Mouse (Mus musculus) activated CD4-positive, CD25-positive, alpha-beta regulatory T cell, adult 4 months (primary cell): Measurements from ENCODE around the gene Bdh1. TPM values are rescaled to one million over a fixed set of nuclear protein-coding genes. Genes with fewer than 3 reads are reported as not detected.
"Not testable (repeated sequence)": the region's sequence is repeated elsewhere in the genome, so short reads cannot be mapped to it uniquely, and the experiment has no call there.

Experiments
- ATAC-seq: one replicate; pipeline ENCODE4 v1.8.0; 2017
- polyA plus RNA-seq, 2 experiments: library from polyadenylated mRNA; unstranded; fragments of 100-300 nt; shearing (Covaris generic); gene quantifications; one replicate each; pipeline ENCODE4 v1.2.1; 2017

Bdh1 gene
- polyA plus RNA-seq, 2 experiments from 2014 or later, result 20.5 to 20.7 TPM

DNA sequence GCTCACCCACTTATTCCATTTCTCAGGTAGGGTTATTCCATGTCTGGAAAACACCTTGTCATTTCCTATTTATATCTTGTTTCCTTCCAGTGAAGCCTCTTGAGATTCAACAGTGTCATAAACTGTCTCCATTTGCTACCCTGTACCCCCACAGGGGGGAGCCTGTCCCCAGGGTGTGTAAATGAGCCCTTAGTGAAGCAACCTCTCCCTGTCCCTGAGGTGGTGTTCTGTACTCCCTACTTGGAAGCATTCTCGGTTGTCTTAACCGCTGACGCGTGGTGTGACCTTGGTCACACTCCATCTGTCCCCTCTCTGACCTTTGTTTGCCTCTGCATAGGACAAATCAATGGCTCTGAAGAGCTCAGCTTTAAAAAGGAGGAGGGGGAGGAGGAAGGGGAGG is 43.5 kb downstream of the Bdh1 start:
- ATAC-seq, result no peak

DNA sequence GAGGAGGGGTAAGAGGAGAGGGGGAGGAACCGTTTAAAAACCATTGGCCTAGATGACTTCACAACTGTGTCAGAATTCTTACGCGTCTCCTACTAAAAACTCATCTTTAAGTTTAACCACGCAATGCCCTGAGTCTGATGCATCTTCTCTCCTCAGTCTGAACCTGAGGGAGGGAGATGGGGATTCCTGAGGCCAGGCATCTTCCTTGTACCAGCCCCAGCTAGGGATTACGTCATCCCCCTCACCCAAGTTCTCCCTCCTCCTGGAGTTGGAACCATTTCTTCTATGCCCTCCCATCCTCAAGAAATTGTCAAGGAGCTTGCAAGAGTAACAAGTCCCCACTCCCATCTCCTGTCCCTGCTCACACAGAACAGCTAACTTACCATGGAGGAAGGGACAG is 44.0 kb downstream of the Bdh1 start:
- no peak for ATAC-seq

DNA sequence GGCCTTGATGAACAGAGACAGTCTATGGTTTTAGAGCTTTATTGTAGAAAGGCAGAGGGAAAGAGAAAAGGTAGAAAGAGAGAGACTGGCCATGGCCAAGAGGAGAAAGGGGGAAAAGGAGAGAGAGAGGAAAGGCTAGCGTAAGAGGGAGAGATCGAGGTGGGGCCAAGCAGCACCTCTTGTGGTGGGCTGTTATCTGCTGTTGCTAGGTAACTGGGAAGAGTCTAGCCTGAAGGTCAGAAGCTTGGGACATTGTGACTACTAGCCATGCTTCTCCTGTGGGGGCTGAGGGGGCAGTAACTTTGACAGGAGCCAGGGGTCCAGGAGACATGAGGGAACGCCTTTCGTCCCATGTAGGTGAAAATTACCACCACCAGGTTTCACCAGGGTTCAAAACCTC is 48.7 kb downstream of the Bdh1 start:
- not testable (repeated sequence) for ATAC-seq

DNA sequence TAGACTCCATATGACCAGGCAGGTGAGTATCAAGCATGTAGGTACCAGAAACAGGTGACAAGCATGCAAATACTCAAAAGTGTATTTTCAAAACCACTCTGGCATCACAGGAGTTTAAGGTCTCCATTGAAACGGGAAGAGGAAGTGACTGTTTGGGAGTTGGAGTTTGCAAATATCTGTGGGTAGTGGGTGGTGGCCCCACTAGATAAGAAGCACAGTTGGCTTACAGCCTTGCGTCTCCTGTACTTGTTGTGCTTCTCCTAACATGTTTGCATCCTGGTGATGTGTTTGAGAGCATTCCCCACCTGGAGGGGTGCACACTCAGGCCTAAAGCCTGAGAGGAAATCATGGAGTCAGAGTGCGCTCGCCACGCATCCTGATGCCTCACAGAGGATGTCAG is 49.9 kb downstream of the Bdh1 start:
- ATAC-seq, result no peak

DNA sequence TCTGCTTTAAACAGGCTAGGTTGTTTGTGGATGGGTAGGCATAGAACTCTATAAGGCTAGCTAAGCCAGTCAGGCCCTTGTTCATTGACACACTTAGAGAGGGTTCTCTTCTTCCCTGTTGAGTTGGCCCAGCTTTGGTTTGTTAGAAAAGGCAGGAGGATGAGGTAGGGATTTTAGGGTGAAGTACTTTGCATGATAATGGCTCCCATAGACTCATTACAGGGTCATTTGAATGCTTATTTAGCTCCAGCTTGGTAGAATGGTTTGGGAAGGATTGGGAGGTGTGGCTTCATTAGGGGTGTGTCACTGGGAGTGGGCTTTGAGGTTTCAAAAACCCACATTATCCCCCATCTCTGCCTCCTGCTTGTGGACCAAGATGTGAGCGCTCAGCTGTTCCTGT is 51.1 kb downstream of the Bdh1 start:
- no peak for ATAC-seq

DNA sequence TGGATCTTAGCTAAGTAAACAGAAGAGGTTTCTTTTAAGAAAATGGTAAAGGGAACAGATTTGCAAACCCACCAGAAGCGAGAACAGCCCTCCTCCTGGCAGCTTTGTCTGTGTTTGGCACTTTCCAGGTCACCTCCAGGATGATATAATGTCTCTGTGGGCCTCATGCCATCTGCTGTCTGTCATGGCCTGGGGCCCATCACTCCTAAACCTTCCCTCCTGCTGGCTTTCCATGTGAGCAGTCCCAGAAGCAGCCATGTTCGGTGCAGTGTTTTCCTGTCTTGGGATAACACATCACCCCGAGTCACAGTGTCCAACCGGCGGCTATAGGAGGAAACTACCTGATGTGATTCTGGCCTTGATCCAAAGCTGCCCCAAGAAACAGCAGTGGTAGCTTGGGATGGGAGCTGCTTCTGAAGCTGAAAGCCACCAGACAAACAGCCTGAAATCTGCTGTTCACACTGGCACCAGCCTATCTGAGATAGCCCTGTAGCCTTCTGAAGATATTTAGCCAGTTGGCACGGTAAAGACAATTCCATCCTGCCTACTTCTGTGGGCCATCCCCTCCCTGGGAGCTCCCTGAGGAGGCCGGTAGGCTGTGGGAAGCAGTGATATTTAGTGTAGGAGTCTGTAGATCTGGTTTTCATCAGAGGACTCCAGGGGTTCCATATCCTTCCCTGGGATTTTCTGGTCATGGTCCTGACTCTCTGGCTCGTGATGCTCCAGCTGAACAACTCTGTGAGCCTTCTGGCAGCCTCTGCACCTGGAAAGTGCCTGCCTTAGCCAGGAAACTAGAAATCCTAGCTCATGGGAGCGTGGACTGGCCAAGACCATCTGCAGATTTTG is 53.3 kb downstream of the Bdh1 start:
- no peak for ATAC-seq

DNA sequence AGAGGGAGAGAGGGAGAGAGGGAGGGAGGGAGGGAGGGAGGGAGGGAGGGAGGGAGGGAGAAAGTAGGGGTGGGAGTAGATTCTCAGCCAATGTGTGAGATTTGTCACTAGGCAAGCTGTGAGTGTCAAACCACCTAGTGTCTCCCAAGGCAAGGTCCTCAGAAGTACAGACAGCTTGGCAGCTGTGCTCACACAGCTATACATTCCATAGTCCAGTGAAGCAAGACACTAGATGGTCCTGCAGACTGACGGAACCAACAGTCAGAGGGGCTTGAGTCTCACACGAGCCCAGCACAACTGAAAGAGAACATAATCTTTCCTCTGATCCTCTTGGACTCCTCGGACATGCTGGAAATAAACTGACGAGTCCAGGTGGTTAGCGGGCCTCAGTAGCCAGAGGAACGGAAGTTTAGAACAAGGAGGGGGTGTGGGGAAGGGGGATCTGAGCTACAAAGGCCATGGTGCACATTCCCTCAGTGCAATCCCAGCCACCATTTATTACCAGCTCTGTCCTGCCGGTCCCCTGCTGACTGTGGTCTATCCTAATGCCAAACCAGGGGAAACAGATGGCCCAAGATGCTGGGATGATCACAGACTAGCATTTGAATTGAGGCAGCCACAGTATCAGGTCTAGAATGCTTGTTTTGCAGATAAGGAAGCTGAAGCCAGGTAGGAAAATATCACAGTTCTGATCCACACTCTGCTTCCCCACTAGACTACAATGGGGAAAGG is 55.0 kb downstream of the Bdh1 start:
- no peak for ATAC-seq

DNA sequence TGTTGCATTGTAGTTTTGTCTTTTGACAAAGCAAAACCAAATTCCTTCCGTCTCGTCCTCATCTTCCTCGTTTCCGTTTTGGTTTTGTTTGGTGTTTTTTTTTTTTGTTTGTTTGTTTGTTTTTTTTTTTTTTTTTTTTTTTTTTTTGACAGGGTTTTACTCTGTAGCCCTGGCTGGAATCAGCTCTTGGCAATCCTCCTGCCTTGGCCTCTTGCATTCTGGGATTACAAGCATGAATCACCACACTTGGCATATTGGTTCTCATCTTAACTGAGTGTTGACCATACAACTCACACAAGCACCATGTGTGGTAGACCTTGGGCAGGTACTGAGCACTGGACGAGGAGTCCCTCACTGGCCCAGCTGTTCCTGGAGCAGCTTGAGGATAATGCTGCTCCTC is 63.3 kb downstream of the Bdh1 start:
- ATAC-seq, result no peak

DNA sequence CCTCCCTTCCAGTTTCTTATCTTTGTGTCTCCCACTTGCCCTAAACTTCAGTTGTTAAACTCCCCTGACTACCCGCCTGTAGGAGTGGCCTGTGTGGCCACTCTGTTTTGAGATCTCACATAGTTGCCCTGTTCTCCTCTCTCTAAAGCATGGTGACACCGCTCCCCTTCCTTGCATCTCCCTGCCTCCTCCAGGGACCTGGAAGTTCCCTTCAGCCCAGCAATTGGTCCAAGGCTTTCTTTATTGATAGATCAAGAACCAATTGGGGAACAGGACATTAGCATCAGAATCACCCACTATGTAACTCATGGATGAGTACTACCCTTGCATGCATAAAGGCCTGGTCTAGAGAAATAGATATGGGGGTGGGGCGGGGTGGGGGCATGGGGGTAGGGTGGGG is 65.2 kb downstream of the Bdh1 start:
- ATAC-seq, result no peak

DNA sequence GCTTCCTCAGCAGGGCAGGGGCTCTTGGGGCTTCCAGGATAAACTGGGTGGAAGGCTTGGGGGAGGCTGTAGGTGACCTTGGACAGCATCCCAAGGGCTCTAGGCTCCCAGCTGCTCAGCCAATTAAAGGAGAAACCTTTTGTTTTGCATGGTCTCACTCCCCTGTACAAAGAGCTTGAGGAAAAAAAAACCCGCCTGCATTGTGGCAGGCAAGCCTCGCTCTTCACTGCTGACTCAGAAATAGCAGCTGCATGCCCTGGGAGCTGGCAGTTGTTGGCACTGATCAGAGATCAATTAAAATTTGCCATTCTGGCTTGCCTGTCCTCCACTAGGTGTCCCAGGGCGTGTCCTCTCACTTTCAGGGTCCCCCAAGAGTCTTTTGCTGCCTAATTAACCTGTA is 67.0 kb downstream of the Bdh1 start:
- no peak for ATAC-seq

DNA sequence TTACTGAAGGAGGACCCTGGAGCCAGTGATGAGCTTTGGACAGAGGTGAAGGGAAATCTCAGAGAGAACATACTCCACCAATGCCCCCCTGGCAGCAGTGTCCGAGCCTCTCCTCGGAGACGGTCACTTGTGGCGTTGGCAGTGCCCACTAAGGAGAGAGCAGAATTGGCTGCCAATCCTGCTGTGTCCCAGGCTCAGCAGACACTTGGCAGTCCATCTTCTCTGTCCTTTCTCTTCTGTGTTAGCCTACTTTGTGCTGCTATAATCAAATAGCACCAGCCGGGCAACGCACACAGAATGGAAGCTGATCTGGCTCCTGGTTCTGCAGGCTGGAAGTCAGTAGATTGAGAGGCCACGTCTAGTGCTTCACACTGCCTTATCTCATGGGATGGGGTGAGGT is 68.9 kb downstream of the Bdh1 start:
- no peak for ATAC-seq

DNA sequence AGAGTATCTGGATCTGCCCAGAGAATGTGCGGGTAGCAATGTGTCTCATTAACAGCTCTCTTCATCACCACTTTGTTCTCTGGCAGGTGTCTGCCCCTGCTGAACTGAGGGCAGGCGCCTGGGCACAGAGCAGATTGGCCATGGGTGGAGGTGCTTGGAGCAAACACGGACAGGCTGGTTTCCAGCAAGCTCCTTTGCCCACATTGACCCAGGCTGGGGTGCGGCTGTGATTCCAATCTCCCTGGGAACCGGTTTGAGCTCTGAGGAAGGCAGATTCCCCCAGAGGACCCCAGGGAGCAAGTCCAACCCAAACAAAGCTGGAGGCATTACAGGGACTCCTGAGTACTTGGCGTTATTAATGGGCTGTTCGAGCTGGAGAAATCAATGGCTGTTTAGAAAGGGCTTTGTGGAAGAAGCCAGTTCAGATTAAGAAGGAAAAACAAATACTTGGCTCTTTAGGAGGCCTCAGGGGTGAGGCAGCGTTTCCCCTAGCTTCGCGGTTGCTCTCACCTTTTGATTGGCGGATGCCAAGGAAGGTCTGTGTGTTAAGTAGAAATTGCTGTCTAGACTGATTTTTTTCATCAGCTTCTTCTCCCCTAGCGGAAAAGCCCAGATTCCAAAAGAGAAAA is 71.0 kb downstream of the Bdh1 start:
- no peak for ATAC-seq

DNA sequence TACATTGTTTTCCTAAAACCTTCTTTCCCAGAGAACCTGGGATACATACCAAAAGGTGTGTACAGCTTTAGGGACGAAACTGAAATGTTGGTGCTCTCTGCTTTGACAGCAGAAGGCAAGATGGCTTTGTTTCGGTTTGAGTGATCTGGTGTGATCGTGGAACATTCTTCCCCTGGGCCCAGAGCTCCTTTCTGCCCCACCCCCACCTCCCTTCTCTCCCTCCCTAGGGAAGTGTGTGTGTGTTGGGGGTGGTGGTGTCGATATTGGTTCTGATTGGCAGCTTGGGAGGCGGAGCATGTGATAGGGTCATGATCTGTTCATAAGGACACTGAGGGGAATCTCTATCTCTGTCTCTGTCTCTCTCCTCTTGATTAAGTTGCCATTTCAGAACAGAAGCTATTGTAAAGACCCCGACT is 71.5 kb downstream of the Bdh1 start:
- no peak for ATAC-seq

DNA sequence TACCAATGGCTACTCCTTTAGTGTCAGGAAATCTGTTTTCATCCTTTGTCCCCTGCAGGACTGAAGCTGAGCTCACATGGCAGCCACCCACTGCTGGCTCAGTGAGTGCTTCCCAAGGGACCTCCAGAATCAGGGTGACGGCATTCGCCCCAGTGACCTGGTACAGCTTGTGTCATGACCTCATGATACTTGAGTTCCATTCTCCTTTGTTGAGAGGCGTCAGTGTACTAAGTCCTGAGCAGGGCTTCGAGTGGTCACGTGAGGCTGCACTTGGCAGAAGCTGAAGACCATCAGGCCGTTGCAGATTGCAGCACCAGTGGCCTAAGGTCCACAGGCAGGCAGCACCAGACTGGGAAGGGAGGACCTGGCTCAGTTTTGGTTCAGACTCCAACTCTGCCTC is 71.9 kb downstream of the Bdh1 start:
- no peak for ATAC-seq

DNA sequence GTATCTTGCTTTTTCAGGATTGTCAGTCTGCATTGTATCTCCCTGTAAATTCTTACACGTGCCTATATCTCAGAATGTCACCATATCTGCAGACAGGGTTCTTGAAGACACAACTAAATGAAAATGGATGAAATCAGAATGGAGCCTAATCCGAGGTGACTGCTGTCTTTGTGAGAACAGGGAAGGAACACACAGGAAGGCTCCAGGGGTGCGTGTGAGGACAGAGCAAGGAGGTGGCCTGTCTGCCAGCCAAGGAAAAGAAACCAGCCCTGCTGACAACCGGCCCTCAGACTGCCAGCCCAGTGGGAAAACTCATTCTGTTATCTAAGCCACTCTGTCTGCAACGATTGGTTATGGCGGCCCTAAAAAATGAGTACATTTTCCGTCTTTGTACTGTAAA is 73.3 kb downstream of the Bdh1 start:
- ATAC-seq, result no peak

DNA sequence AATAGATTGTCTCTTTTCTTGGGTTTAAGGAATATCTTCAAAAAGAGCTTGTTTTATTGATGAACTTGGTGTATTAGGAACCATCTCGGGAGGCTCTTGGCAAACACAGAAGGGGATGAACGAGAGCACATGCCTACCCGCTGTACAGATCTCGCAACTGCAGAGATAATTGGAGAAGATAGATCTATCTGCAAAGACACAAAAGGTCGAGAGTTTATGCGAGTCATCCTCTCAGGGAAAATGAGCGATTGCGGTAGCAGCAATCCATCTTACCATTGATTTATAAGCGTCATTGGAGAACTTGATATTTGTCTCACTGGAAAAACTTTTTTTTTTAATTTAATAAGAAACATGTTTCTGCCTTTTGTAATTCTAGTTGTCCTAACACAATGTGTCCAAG is 73.7 kb downstream of the Bdh1 start:
- ATAC-seq, result no peak

DNA sequence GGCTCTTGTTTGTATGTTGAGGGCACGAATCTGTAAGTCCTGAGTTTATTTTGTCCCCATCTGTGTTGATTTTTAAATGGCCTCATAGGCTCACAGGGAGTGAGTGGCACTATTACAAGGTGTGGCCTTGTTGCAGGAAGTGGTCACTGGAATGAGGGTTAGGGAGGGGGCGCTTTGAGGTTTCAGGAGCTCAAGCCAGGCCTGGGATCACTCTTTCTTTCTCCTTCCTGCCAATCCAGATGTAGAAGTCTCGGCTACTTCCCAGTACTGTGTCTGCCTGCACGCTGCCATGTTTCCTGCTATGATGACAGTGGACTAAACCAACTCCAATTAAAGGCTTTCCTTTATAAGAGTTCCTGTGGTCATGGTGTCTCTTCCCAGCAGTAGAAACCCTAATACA is 76.3 kb downstream of the Bdh1 start:
- ATAC-seq, result no peak

DNA sequence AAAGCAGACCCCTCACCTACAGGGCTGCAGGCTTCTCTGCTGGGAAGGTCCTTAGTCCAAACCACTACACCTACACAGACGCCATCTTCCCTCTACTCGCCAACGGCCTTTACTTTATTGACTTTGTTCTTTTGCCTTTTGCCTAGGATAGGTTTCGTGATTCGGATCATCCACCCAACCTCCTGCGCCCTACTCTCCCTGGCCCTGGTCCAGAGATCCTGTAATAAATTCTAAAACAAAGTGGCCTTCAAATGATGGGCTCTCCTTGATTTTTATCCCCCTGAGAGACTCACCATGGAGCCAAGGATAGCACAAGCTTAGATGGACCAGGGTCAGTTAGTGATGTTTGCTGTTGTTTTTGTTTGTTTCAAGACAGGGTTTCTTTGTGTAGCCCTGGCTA is 76.9 kb downstream of the Bdh1 start:
- ATAC-seq, result no peak

DNA sequence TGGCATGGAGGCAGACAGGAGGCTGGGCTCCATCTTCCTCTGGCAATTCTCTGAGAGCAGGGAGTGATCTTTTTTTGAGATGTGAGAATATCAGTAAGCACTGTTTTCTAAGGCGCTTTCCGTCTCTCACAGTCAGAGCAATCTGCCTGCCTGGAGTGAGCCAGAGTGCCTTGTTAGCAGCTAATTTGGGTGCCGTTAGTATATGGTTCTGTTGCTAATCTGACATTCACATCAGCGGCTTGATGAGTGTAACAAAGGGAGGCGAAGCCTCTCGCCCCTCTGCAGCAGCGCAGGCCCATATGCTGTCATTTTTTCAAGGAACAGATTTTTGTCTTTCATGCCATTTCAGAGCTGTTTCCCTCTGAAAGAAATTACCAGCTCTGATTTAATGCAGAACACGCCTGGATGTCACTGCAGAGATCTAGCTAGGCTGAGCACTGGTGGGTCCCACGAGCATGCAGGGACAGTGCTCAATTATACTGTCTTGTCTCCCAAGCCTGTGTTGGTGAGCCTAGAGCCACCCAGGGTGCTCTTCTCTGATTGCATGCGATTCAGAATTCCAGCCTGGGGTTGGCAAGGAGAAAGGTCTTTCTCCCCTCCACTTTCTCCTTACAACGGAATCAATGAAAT is 77.7 kb downstream of the Bdh1 start:
- ATAC-seq, result no peak

DNA sequence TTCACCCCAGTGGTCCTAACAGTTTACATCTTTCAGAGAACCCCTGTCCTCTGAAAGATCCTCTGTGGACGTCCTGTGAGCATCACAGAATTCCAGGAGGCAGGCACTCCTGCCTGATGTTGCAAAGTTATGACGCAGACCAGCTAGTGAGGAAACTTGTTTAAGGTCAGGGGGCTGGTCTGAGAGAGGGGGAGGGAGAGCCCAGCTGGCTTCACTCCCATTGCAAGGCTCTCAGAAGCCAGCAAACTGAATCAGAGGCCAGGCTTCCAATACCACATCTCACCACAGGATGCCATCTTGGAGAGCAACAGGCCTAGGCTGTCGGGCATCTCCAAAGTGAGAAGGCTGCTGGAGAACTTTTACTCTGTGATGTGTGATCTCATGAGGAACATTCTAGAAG is 78.5 kb downstream of the Bdh1 start:
- ATAC-seq, result no peak

DNA sequence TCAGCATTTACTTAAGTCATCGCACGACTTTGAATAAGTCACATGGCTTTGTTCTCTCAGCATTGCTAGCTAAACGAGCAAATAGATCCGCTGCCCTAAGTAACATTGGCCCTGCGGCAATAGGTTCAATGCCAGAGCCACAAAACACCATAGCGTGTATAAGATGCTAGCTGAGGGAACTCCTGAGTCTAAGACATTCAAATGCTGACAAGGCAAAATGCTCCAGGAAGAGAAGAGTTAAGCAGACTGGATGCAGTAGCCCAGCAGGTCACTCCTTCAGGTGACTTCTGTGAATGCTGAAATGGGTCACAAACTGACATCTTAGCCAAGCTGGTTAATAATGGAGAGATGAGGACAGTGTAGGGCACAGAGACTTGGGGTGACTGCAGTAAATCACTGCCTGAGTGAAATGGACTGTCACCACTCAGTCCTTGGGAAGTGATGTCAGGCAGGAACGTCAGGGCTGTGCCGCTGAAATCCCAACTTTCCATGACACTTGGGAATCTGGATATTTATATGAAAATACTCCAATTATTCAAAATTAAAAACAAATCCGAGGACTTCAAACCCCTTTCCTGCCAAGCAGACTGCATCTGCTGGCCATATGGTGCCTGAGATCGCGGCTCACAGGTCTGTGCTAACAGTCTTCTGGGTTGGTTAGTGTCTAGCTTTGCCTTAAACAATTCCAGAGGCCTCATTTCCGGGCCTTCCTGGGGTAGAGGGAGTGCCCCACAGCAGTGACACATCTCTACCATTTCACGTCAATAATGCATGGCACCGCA is 79.1 kb downstream of the Bdh1 start:
- no peak for ATAC-seq

DNA sequence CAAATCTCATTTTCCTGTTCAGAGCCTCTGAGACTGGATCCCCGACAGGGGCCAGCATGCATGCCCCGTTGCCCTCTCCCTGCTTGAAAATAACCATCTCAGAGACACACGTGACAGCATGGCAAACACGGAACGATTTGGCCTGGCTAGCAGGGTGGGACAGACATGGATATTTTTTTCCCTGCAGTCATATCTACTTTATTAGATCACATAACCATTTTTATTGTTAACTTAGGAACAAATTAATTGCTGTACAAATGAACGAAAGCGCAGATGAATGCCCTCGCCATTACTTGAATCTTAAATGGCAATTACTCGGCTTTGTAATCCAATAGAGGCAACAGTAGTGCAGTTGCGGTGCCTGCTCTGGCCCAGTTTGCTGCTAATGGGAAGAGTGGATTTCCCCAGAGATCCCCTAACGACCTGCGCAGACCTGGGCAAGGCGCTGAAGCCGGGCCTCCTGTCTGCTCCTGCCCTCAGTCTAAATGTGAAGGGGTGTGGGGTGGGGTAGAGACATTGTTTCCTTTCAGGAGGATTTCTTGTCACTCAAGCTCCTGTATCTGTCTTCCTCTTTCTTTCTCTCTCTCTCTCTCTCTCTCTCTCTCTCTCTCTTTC is 79.8 kb downstream of the Bdh1 start:
- no peak for ATAC-seq
